Mouse (Mus musculus): ENCODE data around the gene Pdpn. TPM values are rescaled to one million over a fixed set of nuclear protein-coding genes. Genes with fewer than 3 reads are reported as not detected.

The Pdpn gene
- polyA plus RNA-seq, 1 experiment from 2014 or later, result 44.9 TPM

DNA sequence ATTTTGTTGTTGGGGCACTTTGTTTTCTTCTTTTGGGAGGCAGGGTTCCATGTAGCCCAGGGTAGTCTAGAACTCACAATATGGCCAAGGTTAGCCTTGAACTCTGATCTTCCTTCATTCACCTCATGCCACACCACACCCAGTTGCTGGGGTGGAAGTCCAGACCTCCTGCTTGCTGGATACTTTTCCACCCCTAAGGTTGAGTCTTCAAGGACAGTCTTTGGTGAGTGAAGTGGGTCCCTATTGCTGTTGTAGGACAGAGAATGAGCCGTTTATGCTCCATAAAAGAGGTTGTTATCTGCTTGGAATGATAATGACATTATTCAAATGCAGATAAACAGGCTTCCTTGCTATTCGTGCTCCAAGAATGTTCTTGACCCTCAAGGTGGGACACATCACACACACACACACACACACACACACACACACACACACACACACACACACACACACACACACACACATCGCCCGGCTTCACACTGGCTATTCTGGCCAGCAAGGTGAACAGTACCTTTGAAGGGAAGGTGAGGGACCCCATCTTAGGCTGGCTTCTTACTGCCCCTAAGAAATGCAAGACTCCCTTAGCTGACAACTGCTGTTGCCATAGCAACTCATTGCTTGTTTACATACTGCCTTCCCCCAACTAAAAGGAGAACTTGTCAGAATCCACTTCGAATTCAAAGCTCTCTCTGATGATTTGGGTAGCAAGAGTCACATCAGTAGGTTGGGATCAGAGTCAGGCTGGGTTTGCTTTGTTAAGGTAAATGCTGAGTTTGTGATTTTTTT is 6.8 kb upstream of the Pdpn start:
- no peak overlapping the region for H3K4me3 ChIP-seq (ENCODE audit: low read depth, low read length)
- H3K4me1 ChIP-seq (ENCODE audit: control insufficient read depth, insufficient read depth, low read length), result no peaks in the 10 kb centered on the region
- no peak for ATAC-seq (replicated peaks; ENCODE audit: insufficient number of reproducible peaks, low FRiP score, low TSS enrichment, low read depth)
- no peak overlapping the region for H3K4me2 ChIP-seq (ENCODE audit: low read depth, low read length)
- H3K36me3 ChIP-seq (replicated peaks; ENCODE audit: control insufficient read depth, insufficient read depth, low read depth, low read length), result no peaks in the 10 kb centered on the region
- WGBS, result 77% methylated on average over 5 of the region's 5 CpGs
- H3K27ac ChIP-seq (replicated peaks; ENCODE audit: low read depth, low read length), result no peak overlapping the region
- H3K9me3 ChIP-seq (replicated peaks; ENCODE audit: control insufficient read depth, low read length), result no peaks in the 10 kb centered on the region
- H3K27me3 ChIP-seq (ENCODE audit: control insufficient read depth, insufficient read depth, low read length), result no peaks in the 10 kb centered on the region
- no peak overlapping the region for H3K9ac ChIP-seq (replicated peaks; ENCODE audit: low read length)
- peak; percentile 32 for DNase-seq (ENCODE audit: low spot score)

GRCm38 (mm10) chr4:143305031-143305430 is 5.7 kb upstream of the Pdpn start:
- no peaks in the 10 kb centered on the region for H3K9me3 ChIP-seq (replicated peaks; ENCODE audit: control insufficient read depth, low read length)
- no peak overlapping the region for H3K4me2 ChIP-seq (ENCODE audit: low read depth, low read length)
- no peak overlapping the region for H3K9ac ChIP-seq (replicated peaks; ENCODE audit: low read length)
- DNase-seq (ENCODE audit: low spot score) (no peak), ATAC-seq (replicated peaks; ENCODE audit: insufficient number of reproducible peaks, low FRiP score, low TSS enrichment, low read depth) (no peak)
- WGBS, result 91% methylated on average over 4 of the region's 4 CpGs
- no peak overlapping the region for H3K4me3 ChIP-seq (ENCODE audit: low read depth, low read length)
- H3K36me3 ChIP-seq (replicated peaks; ENCODE audit: control insufficient read depth, insufficient read depth, low read depth, low read length), result no peaks in the 10 kb centered on the region
- no peaks in the 10 kb centered on the region for H3K4me1 ChIP-seq (ENCODE audit: control insufficient read depth, insufficient read depth, low read length)
- no peaks in the 10 kb centered on the region for H3K27me3 ChIP-seq (ENCODE audit: control insufficient read depth, insufficient read depth, low read length)
- no peak overlapping the region for H3K27ac ChIP-seq (replicated peaks; ENCODE audit: low read depth, low read length)

GRCm38 (mm10) chr4:143302279-143302890 is 3.0 kb upstream of the Pdpn start:
- no peaks in the 10 kb centered on the region for H3K27me3 ChIP-seq (ENCODE audit: control insufficient read depth, insufficient read depth, low read length)
- WGBS, result 36% methylated on average over 11 of the region's 11 CpGs
- no peak overlapping the region for H3K27ac ChIP-seq (replicated peaks; ENCODE audit: low read depth, low read length)
- no peak overlapping the region for H3K4me2 ChIP-seq (ENCODE audit: low read depth, low read length)
- H3K9me3 ChIP-seq (replicated peaks; ENCODE audit: control insufficient read depth, low read length), result no peaks in the 10 kb centered on the region
- ATAC-seq (replicated peaks; ENCODE audit: insufficient number of reproducible peaks, low FRiP score, low TSS enrichment, low read depth) (no peak), DNase-seq (ENCODE audit: low spot score) (no peak)
- no peak overlapping the region for H3K9ac ChIP-seq (replicated peaks; ENCODE audit: low read length)
- H3K4me1 ChIP-seq (ENCODE audit: control insufficient read depth, insufficient read depth, low read length), result no peaks in the 10 kb centered on the region; the same call in 1 of the 2 replicates
- H3K4me3 ChIP-seq (ENCODE audit: low read depth, low read length), result no peak overlapping the region
- H3K36me3 ChIP-seq (replicated peaks; ENCODE audit: control insufficient read depth, insufficient read depth, low read depth, low read length), result no peaks in the 10 kb centered on the region

DNA sequence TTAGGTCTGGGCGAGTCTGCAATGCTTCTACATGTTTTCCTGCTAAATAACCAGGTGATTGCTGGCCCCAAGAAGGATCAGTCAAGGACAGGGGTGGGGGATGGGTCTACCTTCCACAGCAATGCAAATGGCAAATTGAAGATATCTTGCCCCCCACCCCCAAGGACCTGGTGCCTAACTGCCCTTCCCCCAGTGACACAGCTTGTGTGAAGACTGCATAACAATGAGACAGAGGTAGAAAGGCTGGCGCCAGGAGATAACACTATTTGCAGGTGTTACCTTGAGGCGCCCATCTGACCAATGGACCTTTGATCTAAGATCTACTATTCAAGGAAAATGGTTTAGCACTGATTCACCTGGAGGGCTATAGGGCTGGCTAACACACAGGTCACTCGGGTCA is 2.5 kb upstream of the Pdpn start:
- no peaks in the 10 kb centered on the region; the same call in 1 of the 2 replicates for H3K4me1 ChIP-seq (ENCODE audit: control insufficient read depth, insufficient read depth, low read length)
- no peak overlapping the region for H3K4me2 ChIP-seq (ENCODE audit: low read depth, low read length)
- no peaks in the 10 kb centered on the region for H3K27me3 ChIP-seq (ENCODE audit: control insufficient read depth, insufficient read depth, low read length)
- DNase-seq (ENCODE audit: low spot score), result no peak
- 42% methylated on average over 4 of the region's 4 CpGs for WGBS
- H3K36me3 ChIP-seq (replicated peaks; ENCODE audit: control insufficient read depth, insufficient read depth, low read depth, low read length), result no peaks in the 10 kb centered on the region
- H3K27ac ChIP-seq (replicated peaks; ENCODE audit: low read depth, low read length), result no peak overlapping the region
- ATAC-seq (replicated peaks; ENCODE audit: insufficient number of reproducible peaks, low FRiP score, low TSS enrichment, low read depth), result no peak
- no peak overlapping the region for H3K9ac ChIP-seq (replicated peaks; ENCODE audit: low read length)
- no peaks in the 10 kb centered on the region for H3K9me3 ChIP-seq (replicated peaks; ENCODE audit: control insufficient read depth, low read length)
- H3K4me3 ChIP-seq (ENCODE audit: low read depth, low read length), result no peak overlapping the region

- whole genome bisulfite sequencing, result 60% methylated on average over 5 of the region's 5 CpGs
- no peak overlapping the region for H3K27ac ChIP-seq (replicated peaks; ENCODE audit: low read depth, low read length)
- no peaks in the 10 kb centered on the region for H3K9me3 ChIP-seq (replicated peaks; ENCODE audit: control insufficient read depth, low read length)
Measured at GRCm38 (mm10) chr4:143301042-143301441, 1.7 kb upstream of the Pdpn start.

GRCm38 (mm10) chr4:143300113-143300688 is 837 bp upstream of the Pdpn start:
- DNase-seq (ENCODE audit: low spot score), result peak; percentile 43
- Histone ChIP-seq H3K36me3 (replicated peaks; ENCODE audit: control insufficient read depth, insufficient read depth, low read depth, low read length) (no peaks in the 10 kb centered on the region), H3K9ac (replicated peaks; ENCODE audit: low read length) (peak overlapping the region; percentile 50), H3K9me3 (replicated peaks; ENCODE audit: control insufficient read depth, low read length) (no peaks in the 10 kb centered on the region), H3K4me1 (ENCODE audit: control insufficient read depth, insufficient read depth, low read length) (peaks cover 3% of the 10 kb centered on the region; the same call in 1 of the 2 replicates), H3K4me3 (ENCODE audit: low read depth, low read length) (peak overlapping the region; percentile 45), H3K27me3 (ENCODE audit: control insufficient read depth, insufficient read depth, low read length) (no peaks in the 10 kb centered on the region), H3K27ac (replicated peaks; ENCODE audit: low read depth, low read length) (no peak overlapping the region), H3K4me2 (ENCODE audit: low read depth, low read length) (peak overlapping the region; percentile 68)
- ATAC-seq (replicated peaks; ENCODE audit: insufficient number of reproducible peaks, low FRiP score, low TSS enrichment, low read depth), result no peak
- WGBS, result 7% methylated on average over 12 of the region's 12 CpGs

More at GRCm38 (mm10) chr4:143301042-143301441, 1.7 kb upstream of the Pdpn start:
- no peak for DNase-seq (ENCODE audit: low spot score)
- H3K9ac ChIP-seq (replicated peaks; ENCODE audit: low read length), result no peak overlapping the region
- no peaks in the 10 kb centered on the region for H3K27me3 ChIP-seq (ENCODE audit: control insufficient read depth, insufficient read depth, low read length)
- H3K4me1 ChIP-seq (ENCODE audit: control insufficient read depth, insufficient read depth, low read length), result peaks cover 1% of the 10 kb centered on the region; the same call in 1 of the 2 replicates
- ATAC-seq (replicated peaks; ENCODE audit: insufficient number of reproducible peaks, low FRiP score, low TSS enrichment, low read depth), result no peak
- H3K4me2 ChIP-seq (ENCODE audit: low read depth, low read length), result no peak overlapping the region; the same call in 1 of the 2 replicates
- H3K36me3 ChIP-seq (replicated peaks; ENCODE audit: control insufficient read depth, insufficient read depth, low read depth, low read length), result no peaks in the 10 kb centered on the region
- no peak overlapping the region; the same call in 1 of the 2 replicates for H3K4me3 ChIP-seq (ENCODE audit: low read depth, low read length)

DNA sequence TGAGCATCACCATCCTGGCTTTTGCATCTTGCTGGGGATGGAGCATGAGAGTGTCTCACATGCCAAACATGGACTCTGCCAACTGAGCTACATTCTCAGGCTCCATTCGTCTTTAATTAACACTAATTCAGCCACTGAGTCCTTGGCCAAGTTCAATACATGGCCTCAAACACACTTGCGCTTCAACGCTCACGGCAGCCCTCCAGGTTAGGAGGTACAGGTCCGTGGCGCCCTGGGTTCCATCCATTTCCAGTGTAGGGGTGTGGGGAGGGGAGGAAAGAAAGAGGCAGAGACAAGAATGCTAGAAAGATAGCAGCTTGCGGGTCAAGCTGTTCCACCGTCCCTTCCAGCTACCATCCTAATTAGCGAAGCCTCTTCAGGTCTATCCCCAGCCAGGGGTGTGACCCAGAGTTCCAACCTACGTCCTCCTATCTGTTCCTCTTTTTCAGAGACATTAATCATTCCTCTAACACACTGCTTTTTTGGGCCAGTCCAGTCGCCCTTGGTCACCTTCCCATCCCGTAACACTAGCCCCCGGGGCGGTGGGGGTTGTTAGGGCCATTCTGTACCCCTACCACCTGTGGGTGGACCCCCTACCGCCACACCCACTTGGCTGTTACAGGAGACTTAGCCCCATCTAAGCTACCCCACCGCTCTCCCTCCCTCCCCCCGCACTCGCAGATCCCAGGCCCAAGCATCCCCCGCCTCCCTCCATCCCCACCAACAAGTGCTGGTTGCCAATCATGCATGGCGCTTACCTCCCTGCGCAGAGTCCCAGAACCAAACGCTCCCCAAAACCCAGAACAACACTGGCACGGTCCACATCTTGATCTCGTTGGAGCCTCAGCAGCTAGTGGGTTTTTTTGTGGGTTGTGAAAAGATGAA is 691 bp downstream of the Pdpn start:
- Histone ChIP-seq H3K4me2 (ENCODE audit: low read depth, low read length) (peak overlapping the region; percentile 68), H3K27ac (replicated peaks; ENCODE audit: low read depth, low read length) (peak overlapping the region; percentile 29; the same call in 1 of the 2 replicates), H3K4me3 (ENCODE audit: low read depth, low read length) (peak overlapping the region; percentile 45), H3K9me3 (replicated peaks; ENCODE audit: control insufficient read depth, low read length) (no peaks in the 10 kb centered on the region), H3K27me3 (ENCODE audit: control insufficient read depth, insufficient read depth, low read length) (no peaks in the 10 kb centered on the region), H3K9ac (replicated peaks; ENCODE audit: low read length) (peak overlapping the region; percentile 49), H3K36me3 (replicated peaks; ENCODE audit: control insufficient read depth, insufficient read depth, low read depth, low read length) (no peaks in the 10 kb centered on the region), H3K4me1 (ENCODE audit: control insufficient read depth, insufficient read depth, low read length) (peaks cover 3% of the 10 kb centered on the region; the same call in 1 of the 2 replicates)
- ATAC-seq (replicated peaks; ENCODE audit: insufficient number of reproducible peaks, low FRiP score, low TSS enrichment, low read depth) (0 out of 2 replicates have a peak, but pooled peaks have one; percentile 34), DNase-seq (ENCODE audit: low spot score) (peak; percentile 69)
- WGBS, result 5% methylated on average over 24 of the region's 24 CpGs

Data from embryonic facial prominence, embryonic 11.5 days (tissue).